Mouse (Mus musculus) lung, postnatal 0 days (tissue): ENCODE measurements around the gene Tubg1. TPM values are rescaled to one million over a fixed set of nuclear protein-coding genes. Genes with fewer than 3 reads are reported as not detected.

Source experiments
- ATAC-seq: fragments of 200-750 bp; cut with Nextera tagmentation; 2 replicates; pipeline ENCODE4 v1.8.0; 2017; ENCODE audit warnings: moderate library complexity
- DNase-seq: peaks from one replicate; pipeline ENCODE4 v3.0.0-alpha.2; 2016; ENCODE audit warnings: low spot score
- H3K27ac ChIP-seq: fragments of 300-500 bp; sonication (generic); 2 replicates; pipeline ENCODE4 v1.5.1; 2014; ENCODE audit warnings: antibody characterized with exemption, mild to moderate bottlenecking, low read length, mixed read lengths
- H3K27me3 ChIP-seq: fragments of 300-500 bp; sonication (generic); replicated peaks from 2 replicates; pipeline ENCODE4 v1.6.1; 2014; ENCODE audit warnings: low read length, mixed read lengths; ENCODE audit not compliant: insufficient read depth
- H3K36me3 ChIP-seq: fragments of 300-500 bp; sonication (generic); 2 replicates; pipeline ENCODE4 v1.6.1; 2014; ENCODE audit warnings: low read length, mixed read lengths; ENCODE audit not compliant: insufficient read depth
- H3K4me1 ChIP-seq: fragments of 300-500 bp; sonication (generic); 2 replicates; pipeline ENCODE4 v1.6.1; 2014; ENCODE audit warnings: antibody characterized with exemption, low read depth, low read length, mixed read lengths; ENCODE audit not compliant: insufficient read depth
- H3K4me2 ChIP-seq: fragments of 300-500 bp; sonication (generic); replicated peaks from 2 replicates; pipeline ENCODE4 v1.6.1; 2014; ENCODE audit warnings: low read depth, mild to moderate bottlenecking, low read length, moderate library complexity, mixed read lengths
- H3K4me3 ChIP-seq: fragments of 300-500 bp; sonication (generic); 2 replicates; pipeline ENCODE4 v1.5.1; 2014; ENCODE audit warnings: low read depth, low read length
- H3K9ac ChIP-seq: fragments of 300-500 bp; sonication (generic); replicated peaks from 2 replicates; pipeline ENCODE4 v1.6.1; 2014; ENCODE audit warnings: low read depth, mild to moderate bottlenecking
- H3K9me3 ChIP-seq: fragments of 300-500 bp; sonication (generic); 2 replicates; pipeline ENCODE4 v1.6.1; 2016; ENCODE audit warnings: low read length, mixed read lengths
- CTCF ChIP-seq: IDR thresholded peaks from 2 replicates; pipeline ENCODE4 v1.5.1; 2016; ENCODE audit warnings: antibody characterized with exemption, mild to moderate bottlenecking
- EP300 ChIP-seq: IDR thresholded peaks from 2 replicates; pipeline ENCODE4 v1.6.1; 2016; ENCODE audit warnings: antibody characterized with exemption, mild to moderate bottlenecking, control low read depth
- WGBS: fragments of 180-500 bp; shearing (Covaris S2); extraction: QIAGEN DNeasy Blood & Tissue Kit; methylation state at CpG from one replicate; pipeline ENCODE4 v1.1.7; 2014; 5-methylcytosine and 5-hydroxymethylcytosine counted together
- polyA plus RNA-seq: library from polyadenylated mRNA; unstranded; fragments of >200 nt; fragmentation: Nextera tagmentation; extraction: Ambion mirVana; gene quantifications from 2 replicates; pipeline ENCODE4 v1.2.1, GENCODE M21; 2015

Gene Tubg1
- polyA plus RNA-seq, 1 experiment from 2014 or later, result 25.8 TPM

DNA sequence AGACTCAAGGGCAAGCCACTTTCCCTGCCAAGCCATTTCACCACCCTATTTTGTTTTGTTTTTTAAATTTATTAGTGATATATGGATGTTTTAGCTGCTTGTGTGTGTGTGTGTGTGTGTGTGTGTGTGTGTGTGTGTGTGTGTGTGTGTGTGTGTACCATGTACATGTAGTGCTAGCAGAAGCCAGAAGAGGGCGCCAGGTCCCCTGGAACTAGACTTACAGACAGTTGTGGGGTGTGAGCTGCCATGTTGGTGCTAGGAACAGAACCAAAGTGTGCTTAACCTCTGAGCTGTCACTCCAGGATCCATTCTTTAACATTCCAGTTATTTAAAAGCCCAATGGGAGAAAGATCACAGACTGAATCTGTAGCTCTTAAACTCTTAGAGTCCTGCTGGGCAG is 7.3 kb downstream of the Tubg1 start:
- ATAC-seq, result no peak
- WGBS, result 67% methylated on average over 1 of the region's 1 CpGs
- TF ChIP-seq CTCF (peak; percentile 33; the same call in 1 of the 2 replicates), EP300 (no peak)

GRCm38 (mm10) chr11:101128996-101129577 is 9.3 kb downstream of the Tubg1 start:
- WGBS, result 73% methylated on average over 11 of the region's 11 CpGs
- Histone ChIP-seq H3K4me3 (no peak overlapping the region), H3K9ac (no peak overlapping the region), H3K9me3 (no peaks in the 10 kb centered on the region), H3K4me2 (no peak overlapping the region), H3K4me1 (no peaks in the 10 kb centered on the region), H3K36me3 (no peaks in the 10 kb centered on the region; the same call in 1 of the 2 replicates), H3K27ac (no peak overlapping the region), H3K27me3 (no peaks in the 10 kb centered on the region)
- no peak for ATAC-seq
- DNase-seq, result no peak
- TF ChIP-seq EP300 (no peak), CTCF (no peak)

More for the DNA sequence above, 7.3 kb downstream of the Tubg1 start:
- Histone ChIP-seq H3K27ac (no peak overlapping the region), H3K27me3 (no peaks in the 10 kb centered on the region), H3K36me3 (no peaks in the 10 kb centered on the region; the same call in 1 of the 2 replicates), H3K9ac (no peak overlapping the region), H3K4me1 (no peaks in the 10 kb centered on the region), H3K4me3 (no peak overlapping the region), H3K4me2 (no peak overlapping the region), H3K9me3 (no peaks in the 10 kb centered on the region)
- no peak for DNase-seq

- TF ChIP-seq EP300 (no peak), CTCF (no peak)
- Histone ChIP-seq H3K36me3 (no peaks in the 10 kb centered on the region; the same call in 1 of the 2 replicates), H3K27ac (no peak overlapping the region), H3K9ac (no peak overlapping the region), H3K4me3 (no peak overlapping the region), H3K9me3 (no peaks in the 10 kb centered on the region), H3K4me1 (no peaks in the 10 kb centered on the region), H3K27me3 (no peaks in the 10 kb centered on the region), H3K4me2 (no peak overlapping the region)
- DNase-seq (peak; percentile 26), ATAC-seq (peak; percentile 46; the same call in 1 of the 2 replicates)
- 31% methylated on average over 18 of the region's 18 CpGs for WGBS
These were observed 10.5 kb downstream of the Tubg1 start for GRCm38 (mm10) chr11:101130056-101130756.

DNA sequence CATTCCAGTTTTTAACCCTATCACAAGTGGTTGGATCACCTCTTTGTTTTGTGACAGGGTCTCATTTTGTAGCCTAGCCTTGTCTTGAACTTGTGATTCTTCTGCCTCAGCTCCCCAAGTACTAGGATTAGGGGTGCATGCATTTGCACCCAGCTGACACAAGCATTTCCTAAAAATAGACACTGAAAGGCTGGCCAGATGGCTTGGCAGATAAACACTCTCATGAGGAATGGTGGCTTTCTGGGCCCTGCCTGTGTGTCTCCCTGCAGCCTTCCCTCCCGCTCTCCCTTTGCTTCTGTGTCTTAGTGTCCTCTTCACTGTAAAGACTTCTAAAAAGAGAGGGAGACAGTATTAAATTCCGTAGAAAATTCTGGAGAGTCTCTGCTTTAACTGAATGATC is 11.4 kb downstream of the Tubg1 start:
- Histone ChIP-seq H3K27me3 (no peaks in the 10 kb centered on the region), H3K36me3 (no peaks in the 10 kb centered on the region), H3K4me3 (no peak overlapping the region), H3K9me3 (no peaks in the 10 kb centered on the region), H3K4me1 (no peaks in the 10 kb centered on the region), H3K9ac (no peak overlapping the region), H3K4me2 (no peak overlapping the region), H3K27ac (no peak overlapping the region)
- 91% methylated on average over 2 of the region's 2 CpGs for WGBS
- no peak for TF ChIP-seq EP300
- TF ChIP-seq CTCF, result no peak
- ATAC-seq (no peak), DNase-seq (no peak)

- Histone ChIP-seq H3K4me1 (no peaks in the 10 kb centered on the region), H3K4me3 (no peak overlapping the region), H3K9ac (no peak overlapping the region), H3K27me3 (no peaks in the 10 kb centered on the region), H3K36me3 (no peaks in the 10 kb centered on the region), H3K9me3 (no peaks in the 10 kb centered on the region), H3K4me2 (no peak overlapping the region), H3K27ac (no peak overlapping the region)
- ATAC-seq (no peak), DNase-seq (peak; percentile 37)
- TF ChIP-seq EP300 (no peak), CTCF (peak; percentile 62)
- WGBS, result 83% methylated on average over 6 of the region's 6 CpGs
These were observed 12.0 kb downstream of the Tubg1 start for GRCm38 (mm10) chr11:101131701-101132100.

DNA sequence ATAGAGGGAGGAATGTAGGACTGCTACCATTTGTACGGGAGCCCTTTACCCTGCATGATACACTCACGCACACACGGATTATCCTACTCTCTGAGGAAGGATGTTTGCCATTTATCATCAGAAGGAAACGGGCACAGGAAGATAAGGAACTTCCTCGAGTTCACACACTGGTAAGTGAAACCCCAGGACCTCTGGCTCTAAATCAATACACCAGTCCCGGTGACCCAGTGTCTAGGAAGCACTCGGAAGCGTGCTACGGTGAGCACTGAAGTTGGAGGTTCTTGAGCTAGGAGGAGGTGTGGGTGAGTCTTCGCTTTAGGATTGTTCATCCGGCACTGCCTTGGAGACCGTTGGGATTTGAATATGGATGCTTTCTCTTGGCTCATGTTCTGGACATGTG is 13.3 kb downstream of the Tubg1 start:
- Histone ChIP-seq H3K27me3 (no peaks in the 10 kb centered on the region), H3K9ac (no peak overlapping the region), H3K27ac (no peak overlapping the region), H3K4me1 (no peaks in the 10 kb centered on the region), H3K9me3 (no peaks in the 10 kb centered on the region), H3K4me2 (no peak overlapping the region), H3K4me3 (no peak overlapping the region), H3K36me3 (no peaks in the 10 kb centered on the region)
- DNase-seq (peak; percentile 44), ATAC-seq (peak; percentile 56)
- 36% methylated on average over 12 of the region's 12 CpGs for WGBS
- TF ChIP-seq EP300, result no peak
- no peak for TF ChIP-seq CTCF
